In genomic region chr13:6621831-6622230, GRCm38 (mm10) we compare ENCODE assay signal across 25 mouse cellular contexts.
"Had no signal": no experiment of that assay in that cellular context is flagged by ENCODE, and none has a peak within 500 bp of the region (broad histone marks: within the 10 kb centered on the region; RNA-seq: fewer than 3 reads in every experiment).

No protein-coding gene starts in this region.

- H3K4me2 ChIP-seq: heart, embryonic 12.5 days; hindbrain, embryonic 13.5 days; hindbrain, embryonic 15.5 days; kidney, embryonic 15.5 days; limb, embryonic 13.5 days; limb, embryonic 15.5 days; liver, embryonic 12.5 days had no signal

- H3K27me3 ChIP-seq: heart, embryonic 12.5 days; hindbrain, embryonic 13.5 days; hindbrain, embryonic 15.5 days; kidney, embryonic 15.5 days; limb, embryonic 13.5 days; limb, embryonic 15.5 days; liver, embryonic 12.5 days had no signal

- H3K27ac ChIP-seq: gastrocnemius, adult 2 months; heart, embryonic 10.5 days; hindbrain, embryonic 13.5 days; hindbrain, embryonic 15.5 days; hindbrain, postnatal 0 days; kidney, embryonic 15.5 days; kidney, postnatal 0 days; limb, embryonic 13.5 days; limb, embryonic 15.5 days; liver, embryonic 12.5 days; liver, embryonic 14.5 days had no signal

- H3K4me3 ChIP-seq: gastrocnemius, adult 2 months; heart, embryonic 10.5 days; heart, embryonic 12.5 days; hindbrain, embryonic 13.5 days; hindbrain, embryonic 15.5 days; kidney, embryonic 15.5 days; limb, embryonic 13.5 days; limb, embryonic 15.5 days; liver, embryonic 12.5 days had no signal

- H3K9ac ChIP-seq: heart, embryonic 12.5 days; hindbrain, embryonic 13.5 days; hindbrain, embryonic 15.5 days; kidney, embryonic 15.5 days; limb, embryonic 13.5 days; limb, embryonic 15.5 days; liver, embryonic 12.5 days; liver, embryonic 14.5 days had no signal

- ATAC-seq: hindbrain, postnatal 0 days; intestine, embryonic 16.5 days; liver, embryonic 12.5 days had no signal

- DNase-seq: gastrocnemius, adult 2 months; gastrocnemius, postnatal 10 days; gastrocnemius, postnatal 25 days; heart, adult 18-20 months; heart, postnatal 10 days; kidney, adult 11 months; kidney, adult 2 months; kidney, adult 9 months; kidney, postnatal 14 days; kidney, postnatal 36 days; layer of hippocampus, adult 9-11 months; layer of hippocampus, postnatal 36 days; left cerebral cortex, postnatal 4 days had no signal

- H3K36me3 ChIP-seq: kidney, embryonic 15.5 days; limb, embryonic 13.5 days; limb, embryonic 15.5 days; liver, embryonic 12.5 days had no signal

- H3K4me1 ChIP-seq: hindbrain, embryonic 13.5 days; hindbrain, embryonic 15.5 days; kidney, embryonic 15.5 days; limb, embryonic 13.5 days; limb, embryonic 15.5 days; liver, embryonic 12.5 days had no signal

- H3K9me3 ChIP-seq: heart, embryonic 10.5 days; heart, embryonic 12.5 days; hindbrain, embryonic 13.5 days; hindbrain, embryonic 15.5 days; kidney, embryonic 15.5 days; limb, embryonic 13.5 days; limb, embryonic 15.5 days; liver, embryonic 12.5 days had no signal
